Mouse (Mus musculus): ENCODE results near the gene Coa3.

DNA sequence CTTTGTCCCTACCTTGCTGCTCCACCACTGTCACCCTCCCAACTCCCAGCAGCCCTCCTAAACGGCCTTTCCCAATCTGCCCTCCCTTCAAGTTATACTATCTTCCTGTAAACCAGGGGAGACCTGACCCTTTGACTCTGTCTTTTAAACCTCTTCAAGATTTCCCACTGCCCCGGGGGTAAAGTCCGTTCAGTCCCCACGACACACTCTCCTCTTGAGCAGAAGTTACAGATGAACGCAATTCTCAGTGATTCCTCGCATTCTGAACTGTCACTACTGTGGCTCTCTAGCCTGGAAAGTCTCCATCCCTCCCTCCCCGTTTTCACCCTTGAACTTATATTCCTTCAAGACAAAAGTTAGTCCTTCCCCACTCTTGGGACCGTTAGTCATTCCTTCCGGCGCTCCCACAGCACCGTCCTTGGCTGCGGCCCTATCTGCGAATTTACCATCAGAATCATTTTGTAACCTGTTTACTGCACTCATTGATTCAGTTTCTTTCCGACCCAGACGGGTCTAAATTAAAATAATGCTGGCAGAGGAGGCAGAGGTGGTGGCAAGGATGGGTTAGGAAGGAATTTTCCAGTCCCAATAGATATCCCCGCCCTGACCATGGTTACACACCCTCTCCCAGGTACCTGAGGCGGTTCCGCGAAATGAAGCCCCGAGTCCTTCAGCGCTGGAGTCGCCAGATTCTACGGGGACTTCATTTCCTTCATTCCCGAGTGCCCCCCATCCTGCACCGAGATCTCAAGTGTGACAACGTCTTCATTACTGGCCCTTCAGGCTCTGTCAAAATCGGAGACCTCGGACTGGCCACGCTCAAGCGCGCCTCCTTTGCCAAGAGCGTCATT, 15.6 kb downstream of the Coa3 start:
- TF ChIP-seq CTCF (conservative IDR thresholded peaks at IDR 0.05; ENCODE audit: insufficient read depth, insufficient read length, low read depth, low read length) (no peak), POLR2A (IDR thresholded peaks at IDR 0.05; ENCODE audit: low read depth, low read length) (no peak)
